Mouse (Mus musculus): Measurements from ENCODE around the gene Cldn19.

The Cldn19 gene

GRCm38 (mm10) chr4:119255351-119255750 is at the start of gene Cldn19:
TSS of gene Cldn19 (plus strand) at chr4:119255414.
- DNase-seq (ENCODE audit: low spot score): no peak

- no peak for DNase-seq (ENCODE audit: low spot score)
Measured at GRCm38 (mm10) chr4:119216667-119217066, 38.5 kb upstream of the Cldn19 start.

GRCm38 (mm10) chr4:119218169-119218568 is 37.0 kb upstream of the Cldn19 start, which contains the start of gene Tmem269:
TSS of gene Tmem269 (minus strand) at chr4:119218217.
- DNase-seq (ENCODE audit: low spot score): no peak

GRCm38 (mm10) chr4:119223696-119224095 is 31.5 kb upstream of the Cldn19 start:
- no peak for DNase-seq (ENCODE audit: low spot score)

- DNase-seq (ENCODE audit: low spot score): no peak
Measured at GRCm38 (mm10) chr4:119224534-119224933, 30.7 kb upstream of the Cldn19 start.

GRCm38 (mm10) chr4:119225719-119226118 is 29.5 kb upstream of the Cldn19 start:
- no peak for DNase-seq (ENCODE audit: low spot score)

- DNase-seq (ENCODE audit: low spot score): no peak
Measured at GRCm38 (mm10) chr4:119226751-119227150, 28.5 kb upstream of the Cldn19 start.

GRCm38 (mm10) chr4:119232410-119233255 is 22.6 kb upstream of the Cldn19 start, which contains the start of the genes AU022252 and P3h1:
TSS of gene AU022252 (minus strand) at chr4:119232712.
TSS of gene P3h1 (plus strand) at chr4:119232915.
- peak; percentile 99 for DNase-seq (ENCODE audit: low spot score)

- peak; percentile 64 for DNase-seq (ENCODE audit: low spot score)
Measured at GRCm38 (mm10) chr4:119233256-119233901, 21.8 kb upstream of the Cldn19 start.

GRCm38 (mm10) chr4:119234348-119234747 is 20.9 kb upstream of the Cldn19 start:
- no peak for DNase-seq (ENCODE audit: low spot score)

GRCm38 (mm10) chr4:119238661-119239060 is 16.6 kb upstream of the Cldn19 start:
- DNase-seq (ENCODE audit: low spot score): no peak

- no peak for DNase-seq (ENCODE audit: low spot score)
Measured at GRCm38 (mm10) chr4:119239181-119239682, 16.0 kb upstream of the Cldn19 start.

GRCm38 (mm10) chr4:119241664-119242063 is 13.6 kb upstream of the Cldn19 start:
- peak; percentile 69 for DNase-seq (ENCODE audit: low spot score)

GRCm38 (mm10) chr4:119242571-119242970 is 12.6 kb upstream of the Cldn19 start:
- no peak for DNase-seq (ENCODE audit: low spot score)

GRCm38 (mm10) chr4:119244468-119245240 is 10.6 kb upstream of the Cldn19 start:
- DNase-seq (ENCODE audit: low spot score): no peak

GRCm38 (mm10) chr4:119245556-119245955 is 9.7 kb upstream of the Cldn19 start:
- DNase-seq (ENCODE audit: low spot score): peak; percentile 61

GRCm38 (mm10) chr4:119245961-119246360 is 9.3 kb upstream of the Cldn19 start:
- no peak for DNase-seq (ENCODE audit: low spot score)

- DNase-seq (ENCODE audit: low spot score): no peak
Measured at GRCm38 (mm10) chr4:119246688-119247225, 8.5 kb upstream of the Cldn19 start.

GRCm38 (mm10) chr4:119247462-119248235 is 7.6 kb upstream of the Cldn19 start:
- DNase-seq (ENCODE audit: low spot score): peak; percentile 88

GRCm38 (mm10) chr4:119248407-119248965 is 6.7 kb upstream of the Cldn19 start:
- no peak for DNase-seq (ENCODE audit: low spot score)

All from testis, postnatal 10 days (tissue).